Mouse (Mus musculus) hindbrain, embryonic 13.5 days (tissue): ENCODE results near the gene Asic5. TPM values are rescaled to one million over a fixed set of nuclear protein-coding genes. Genes with fewer than 3 reads are reported as not detected.

Source experiments
- ATAC-seq: fragments of 200-750 bp; cut with Nextera tagmentation; 2 replicates; pipeline ENCODE4 v1.8.0; 2017; ENCODE audit warnings: moderate TSS enrichment; ENCODE audit not compliant: low FRiP score
- H3K27ac ChIP-seq: fragments of 300-500 bp; sonication (generic); 2 replicates; pipeline ENCODE4 v1.5.1; 2015; ENCODE audit warnings: inconsistent platforms, mild to moderate bottlenecking, moderate library complexity
- H3K27me3 ChIP-seq: fragments of 300-500 bp; sonication (generic); 2 replicates; pipeline ENCODE4 v1.6.1; 2015; ENCODE audit warnings: mild to moderate bottlenecking, inconsistent platforms
- H3K36me3 ChIP-seq: fragments of 300-500 bp; sonication (generic); 2 replicates; pipeline ENCODE4 v1.6.1; 2015; ENCODE audit warnings: mild to moderate bottlenecking, inconsistent platforms
- H3K4me1 ChIP-seq: fragments of 300-500 bp; sonication (generic); replicated peaks from 2 replicates; pipeline ENCODE4 v1.6.1; 2015; ENCODE audit warnings: inconsistent platforms
- H3K4me2 ChIP-seq: fragments of 300-500 bp; sonication (generic); 2 replicates; pipeline ENCODE4 v1.6.1; 2015; ENCODE audit warnings: inconsistent platforms, mild to moderate bottlenecking, moderate library complexity
- H3K4me3 ChIP-seq: fragments of 300-500 bp; sonication (generic); 2 replicates; pipeline ENCODE4 v1.5.1; 2015; ENCODE audit warnings: mild to moderate bottlenecking, inconsistent platforms
- H3K9ac ChIP-seq: fragments of 300-500 bp; sonication (generic); 2 replicates; pipeline ENCODE4 v1.6.1; 2015; ENCODE audit warnings: mild to moderate bottlenecking, inconsistent platforms
- H3K9me3 ChIP-seq: fragments of 300-500 bp; sonication (generic); 2 replicates; pipeline ENCODE4 v1.6.1; 2016; ENCODE audit warnings: inconsistent platforms
- WGBS: fragments of 180-500 bp; shearing (Covaris S2); methylation state at CpG from one replicate; pipeline ENCODE4 v1.1.7; 2015; 5-methylcytosine and 5-hydroxymethylcytosine counted together
- polyA plus RNA-seq: library from polyadenylated mRNA; unstranded; fragments of >200 nt; fragmentation: Nextera tagmentation; extraction: Ambion mirVana; gene quantifications from 2 replicates; pipeline ENCODE4 v1.2.1, GENCODE M21; 2015

The Asic5 gene
- polyA plus RNA-seq, 1 experiment from 2014 or later: not detected

GRCm38 (mm10) chr3:81976102-81976501 is 6.0 kb upstream of the Asic5 start, which contains the start of gene Tdo2:
Tdo2 (minus strand) TSS chr3:81976202.
- Histone ChIP-seq H3K27ac (no peak within 1 kb of the TSS), H3K4me3 (no peak within 1 kb of the TSS), H3K4me2 (no peak within 1 kb of the TSS), H3K9me3 (no peaks in the 10 kb centered on the region), H3K4me1 (no peaks in the 10 kb centered on the region), H3K36me3 (no peaks in the 10 kb centered on the region), H3K27me3 (no peaks in the 10 kb centered on the region), H3K9ac (no peak within 1 kb of the TSS)
- ATAC-seq: no peak

- H3K4me1 ChIP-seq: peaks cover 3% of the 10 kb centered on the region; the same call in 1 of the 2 replicates
- H3K4me3 ChIP-seq: no peak overlapping the region
- H3K27ac ChIP-seq: no peak overlapping the region
- no peak for ATAC-seq
- H3K9me3 ChIP-seq: no peaks in the 10 kb centered on the region
- H3K36me3 ChIP-seq: no peaks in the 10 kb centered on the region
- 95% methylated on average over 5 of the region's 5 CpGs for WGBS
- H3K27me3 ChIP-seq: no peaks in the 10 kb centered on the region
- H3K4me2 ChIP-seq: no peak overlapping the region
- H3K9ac ChIP-seq: no peak overlapping the region
Observed at GRCm38 (mm10) chr3:81981576-81981975, 514 bp upstream of the Asic5 start.

- no peak overlapping the region for H3K4me2 ChIP-seq
- WGBS: 84% methylated on average over 8 of the region's 8 CpGs
- ATAC-seq: no peak
Observed at GRCm38 (mm10) chr3:81983120-81983895, 1.2 kb downstream of the Asic5 start.

GRCm38 (mm10) chr3:81985100-81985499 is 3.0 kb downstream of the Asic5 start:
- Histone ChIP-seq H3K9ac (no peak overlapping the region), H3K4me1 (peaks cover 3% of the 10 kb centered on the region; the same call in 1 of the 2 replicates), H3K36me3 (no peaks in the 10 kb centered on the region), H3K4me2 (no peak overlapping the region), H3K4me3 (no peak overlapping the region), H3K27ac (no peak overlapping the region), H3K9me3 (no peaks in the 10 kb centered on the region), H3K27me3 (no peaks in the 10 kb centered on the region)
- no peak for ATAC-seq
- WGBS: 67% methylated on average over 1 of the region's 1 CpGs

More at GRCm38 (mm10) chr3:81983120-81983895, 1.2 kb downstream of the Asic5 start:
- Histone ChIP-seq H3K9me3 (no peaks in the 10 kb centered on the region), H3K27me3 (no peaks in the 10 kb centered on the region), H3K9ac (no peak overlapping the region), H3K4me1 (peaks cover 3% of the 10 kb centered on the region; the same call in 1 of the 2 replicates), H3K36me3 (no peaks in the 10 kb centered on the region), H3K27ac (no peak overlapping the region), H3K4me3 (no peak overlapping the region)

- no peak overlapping the region for H3K4me2 ChIP-seq
- H3K4me3 ChIP-seq: no peak overlapping the region
- no peak overlapping the region for H3K9ac ChIP-seq
- H3K4me1 ChIP-seq: peaks cover 3% of the 10 kb centered on the region; the same call in 1 of the 2 replicates
- H3K27me3 ChIP-seq: no peaks in the 10 kb centered on the region
- H3K27ac ChIP-seq: no peak overlapping the region
- whole genome bisulfite sequencing: 95% methylated on average over 2 of the region's 2 CpGs
- ATAC-seq: no peak
- H3K36me3 ChIP-seq: no peaks in the 10 kb centered on the region
- no peaks in the 10 kb centered on the region for H3K9me3 ChIP-seq
Observed at GRCm38 (mm10) chr3:81986103-81986502, 4.0 kb downstream of the Asic5 start.

GRCm38 (mm10) chr3:81987628-81988027 is 5.5 kb downstream of the Asic5 start:
- Histone ChIP-seq H3K27ac (no peak overlapping the region), H3K27me3 (no peaks in the 10 kb centered on the region), H3K4me3 (no peak overlapping the region), H3K4me1 (peaks cover 3% of the 10 kb centered on the region; the same call in 1 of the 2 replicates), H3K4me2 (no peak overlapping the region), H3K36me3 (no peaks in the 10 kb centered on the region), H3K9ac (no peak overlapping the region), H3K9me3 (no peaks in the 10 kb centered on the region)
- 96% methylated on average over 3 of the region's 3 CpGs for WGBS
- no peak for ATAC-seq

- H3K4me1 ChIP-seq: peaks cover 3% of the 10 kb centered on the region; the same call in 1 of the 2 replicates
- H3K9me3 ChIP-seq: no peaks in the 10 kb centered on the region
- WGBS: 62% methylated on average over 2 of the region's 2 CpGs
- H3K27me3 ChIP-seq: no peaks in the 10 kb centered on the region
- H3K9ac ChIP-seq: no peak overlapping the region
- H3K4me3 ChIP-seq: no peak overlapping the region
- H3K4me2 ChIP-seq: no peak overlapping the region
- no peak overlapping the region for H3K27ac ChIP-seq
- H3K36me3 ChIP-seq: no peaks in the 10 kb centered on the region
- ATAC-seq: no peak
Observed at GRCm38 (mm10) chr3:81989692-81990141, 7.6 kb downstream of the Asic5 start.

- 62% methylated on average over 3 of the region's 3 CpGs for WGBS
Observed at GRCm38 (mm10) chr3:81990531-81990930, 8.4 kb downstream of the Asic5 start.

GRCm38 (mm10) chr3:81995371-81995770 is 13.3 kb downstream of the Asic5 start:
- H3K27me3 ChIP-seq: no peaks in the 10 kb centered on the region
- no peak for ATAC-seq
- H3K4me1 ChIP-seq: no peaks in the 10 kb centered on the region
- H3K27ac ChIP-seq: no peak overlapping the region
- H3K4me3 ChIP-seq: no peak overlapping the region
- 39% methylated on average over 4 of the region's 4 CpGs for WGBS
- H3K36me3 ChIP-seq: no peaks in the 10 kb centered on the region
- H3K9ac ChIP-seq: no peak overlapping the region
- no peaks in the 10 kb centered on the region for H3K9me3 ChIP-seq
- no peak overlapping the region for H3K4me2 ChIP-seq

More at GRCm38 (mm10) chr3:81990531-81990930, 8.4 kb downstream of the Asic5 start:
- Histone ChIP-seq H3K4me1 (no peaks in the 10 kb centered on the region), H3K36me3 (no peaks in the 10 kb centered on the region), H3K9ac (no peak overlapping the region), H3K27me3 (no peaks in the 10 kb centered on the region), H3K27ac (no peak overlapping the region), H3K4me3 (no peak overlapping the region), H3K9me3 (no peaks in the 10 kb centered on the region), H3K4me2 (no peak overlapping the region)
- no peak for ATAC-seq

- Histone ChIP-seq H3K36me3 (no peaks in the 10 kb centered on the region), H3K9ac (no peak overlapping the region), H3K27me3 (no peaks in the 10 kb centered on the region), H3K4me1 (no peaks in the 10 kb centered on the region), H3K27ac (no peak overlapping the region), H3K9me3 (no peaks in the 10 kb centered on the region), H3K4me2 (no peak overlapping the region), H3K4me3 (no peak overlapping the region)
- WGBS: 0% methylated on average over 1 of the region's 1 CpGs
- peak; percentile 36; the same call in 1 of the 2 replicates for ATAC-seq
Observed at GRCm38 (mm10) chr3:81995988-81996387, 13.9 kb downstream of the Asic5 start.

GRCm38 (mm10) chr3:82007002-82007401 is 24.9 kb downstream of the Asic5 start:
- Histone ChIP-seq H3K9me3 (no peaks in the 10 kb centered on the region), H3K27me3 (no peaks in the 10 kb centered on the region), H3K27ac (no peak overlapping the region), H3K4me1 (no peaks in the 10 kb centered on the region), H3K36me3 (no peaks in the 10 kb centered on the region), H3K9ac (no peak overlapping the region), H3K4me2 (no peak overlapping the region), H3K4me3 (no peak overlapping the region)
- 98% methylated on average over 1 of the region's 1 CpGs for WGBS
- no peak for ATAC-seq

- Histone ChIP-seq H3K4me3 (no peak overlapping the region), H3K4me2 (no peak overlapping the region), H3K9ac (no peak overlapping the region), H3K36me3 (no peaks in the 10 kb centered on the region), H3K27me3 (no peaks in the 10 kb centered on the region), H3K9me3 (no peaks in the 10 kb centered on the region), H3K27ac (no peak overlapping the region), H3K4me1 (no peaks in the 10 kb centered on the region)
- no peak for ATAC-seq
- 27% methylated on average over 7 of the region's 7 CpGs for WGBS
Observed at GRCm38 (mm10) chr3:82014148-82014703, 32.1 kb downstream of the Asic5 start.
